Mouse (Mus musculus): Measurements from ENCODE around the gene Zscan2. TPM values are rescaled to one million over a fixed set of nuclear protein-coding genes. Genes with fewer than 3 reads are reported as not detected.

The Zscan2 gene
- total RNA-seq (2023): 1 to 10 TPM; 2.3 to 3.5 TPM

DNA sequence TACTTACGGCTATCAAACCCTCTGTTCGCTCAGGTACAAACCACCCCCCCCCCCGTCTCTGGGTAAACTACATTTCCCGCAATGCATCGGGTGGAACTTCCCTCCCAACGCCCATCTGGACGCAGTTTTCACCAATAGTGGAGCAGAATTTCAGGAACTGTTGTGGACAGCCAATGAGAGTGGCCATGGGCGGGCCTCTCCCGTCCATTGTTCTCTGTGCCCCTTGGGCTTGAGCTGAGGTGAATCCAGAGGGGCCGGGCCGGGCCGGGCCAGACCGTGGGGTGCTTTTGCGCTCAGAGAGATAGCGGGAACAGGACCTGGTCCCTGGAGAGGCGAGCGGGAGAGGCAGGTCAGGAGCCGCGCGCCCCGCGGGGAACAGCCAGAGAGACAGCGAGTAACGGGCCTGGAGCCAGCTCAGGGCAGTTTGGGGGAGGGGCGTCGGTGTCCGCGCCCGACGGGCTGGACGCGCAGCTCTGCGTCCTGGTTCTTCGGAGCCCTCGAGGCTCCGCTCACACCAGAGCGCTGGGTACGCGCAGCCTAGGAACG, at the start of gene Zscan2:
Gene Zscan2, plus strand, starts transcription at position 192 of the 546 bp plus-strand sequence.

DNA sequence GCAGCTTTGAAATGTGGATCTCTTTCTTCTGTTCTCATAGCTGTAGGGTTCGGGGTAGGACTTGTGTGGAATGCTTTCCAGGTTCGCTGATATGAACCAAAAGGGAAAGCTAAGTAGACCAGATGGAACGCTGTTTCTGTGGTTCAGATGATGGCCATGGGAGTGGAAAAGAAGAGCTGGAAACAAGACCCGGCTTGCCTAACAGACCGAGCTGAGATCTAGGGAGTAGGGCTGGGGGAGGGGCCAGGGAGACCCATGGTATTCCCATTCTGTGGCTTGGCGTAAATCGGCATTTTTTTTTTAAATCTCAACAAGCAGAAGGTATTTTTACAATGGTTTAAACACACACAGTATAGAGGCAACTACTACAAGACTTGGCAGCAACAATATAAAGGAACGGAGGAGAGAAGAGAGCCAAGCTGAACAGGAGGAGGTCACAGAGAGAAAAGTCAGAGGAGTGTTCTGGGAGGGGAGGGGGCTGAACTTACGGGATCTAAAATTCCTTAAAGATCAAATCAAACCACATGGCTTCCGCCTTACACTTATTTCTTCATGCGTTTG, 34.8 kb upstream of the Zscan2 start, which contains the start of gene Iqgap1:
Gene Iqgap1, minus strand, starts transcription at position 132 of the 561 bp plus-strand sequence.

DNA sequence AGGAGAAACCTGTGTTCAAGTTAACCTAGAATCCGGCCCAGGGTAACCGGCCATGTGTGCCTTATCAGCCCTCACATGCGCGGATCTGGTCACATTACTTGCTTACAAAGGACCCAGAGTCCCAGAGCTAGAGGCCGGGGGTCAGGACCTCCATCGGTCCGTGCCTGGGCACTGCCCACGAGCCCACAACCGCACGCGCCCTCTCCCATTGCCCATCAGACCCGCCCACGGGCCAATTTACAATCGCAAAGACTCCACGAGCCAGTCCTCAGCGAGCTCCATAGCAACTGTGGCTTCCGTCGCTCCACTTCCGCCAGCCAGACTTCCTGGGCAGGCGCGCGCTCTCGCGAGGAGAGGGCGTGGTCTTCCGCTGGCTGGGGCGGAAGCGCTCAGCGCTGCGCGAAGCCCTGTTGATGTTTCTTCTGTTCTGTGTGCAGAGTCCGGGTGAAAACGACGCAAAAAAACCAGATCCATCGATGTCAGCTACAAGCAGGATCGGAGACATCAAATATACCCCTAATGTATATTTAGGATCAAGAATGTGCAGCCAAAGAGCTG, 40.3 kb downstream of the Zscan2 start, which contains the start of gene Wdr73:
Gene Wdr73, minus strand, starts transcription at position 326 of the 558 bp plus-strand sequence.

DNA sequence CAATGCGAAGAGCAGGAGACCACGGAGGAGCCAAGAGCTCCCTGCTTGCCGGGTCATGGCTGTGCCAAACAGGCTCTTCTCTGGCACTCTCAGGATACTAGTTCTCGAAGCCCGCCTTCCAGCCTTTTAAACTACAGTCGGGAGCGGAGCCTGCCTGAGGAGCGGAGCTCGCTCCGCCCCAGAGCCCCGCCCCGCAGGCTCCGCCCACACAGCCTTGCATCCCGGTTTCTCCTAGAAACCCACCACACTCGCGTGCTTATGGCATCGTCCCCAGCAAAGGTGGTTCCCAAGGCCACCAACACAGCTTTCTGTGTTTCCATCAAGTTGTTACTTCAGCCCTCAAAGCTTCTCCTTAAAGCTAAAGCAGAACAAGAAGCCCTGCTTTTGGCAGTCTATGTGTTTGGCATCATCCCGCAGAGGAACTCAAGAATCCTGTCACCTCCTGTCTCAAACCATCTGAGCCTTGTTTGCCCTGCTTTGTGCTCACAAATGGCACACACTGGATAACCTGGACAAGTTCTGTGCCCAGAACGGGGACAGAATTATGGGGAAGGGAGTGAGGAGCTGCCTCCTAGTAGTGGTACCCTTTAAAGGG, 44.3 kb downstream of the Zscan2 start, which contains the start of gene Nmb:
Gene Nmb, minus strand, starts transcription at position 156 of the 595 bp plus-strand sequence.

Other genes with a start within 250 kb of the Zscan2 start
- gene Crtc3, start 172.0 kb upstream of the Zscan2 start, total RNA-seq (2023): 10 to 100 TPM; 29.7 to 34.9 TPM
- 100 to 1,000 TPM; 670 to 714 TPM for gene Iqgap1, start 34.9 kb upstream of the Zscan2 start, total RNA-seq (2023)
- 1 to 10 TPM; 5.3 to 5.7 TPM for gene Wdr73, start 40.3 kb downstream of the Zscan2 start, total RNA-seq (2023)
- 1 to 10 TPM; 5.2 to 6.6 TPM for gene Nmb, start 44.2 kb downstream of the Zscan2 start, total RNA-seq (2023)
- gene Sec11a, start 86.9 kb downstream of the Zscan2 start, total RNA-seq (2023): 10 to 100 TPM; 63.6 to 89.6 TPM
- 10 to 100 TPM; 79.1 to 90.8 TPM for gene Zfp592, start 132.8 kb downstream of the Zscan2 start, total RNA-seq (2023)
- under 1 TPM; 0.16 to 0.49 TPM for gene Alpk3, start 196.7 kb downstream of the Zscan2 start, total RNA-seq (2023)